ENCODE assay signal across 11 mouse cellular contexts in genomic region chr4:95487323-95487722, GRCm38 (mm10).
DNase-seq lines count a peak whose midpoint lies in the region; ATAC-seq lines count a peak whose summit lies in the region.
"Had no signal": no experiment of that assay in that cellular context is flagged by ENCODE, and none has a peak within 500 bp of the region (broad histone marks: within the 10 kb centered on the region; RNA-seq: fewer than 3 reads in every experiment).

No protein-coding gene starts in this region.

- ATAC-seq in granulocyte monocyte progenitor cell, adult 5-6 weeks (replicated peaks; ENCODE audit: poor library complexity, severe bottlenecking): no peak

- DNase-seq in cerebellum, postnatal 10 days: peak; percentile 43 to 64
- DNase-seq in cerebellum, postnatal 36 days: no peak
- DNase-seq in kidney, postnatal 36 days: peak; percentile 15 to 19
- DNase-seq in kidney, adult 11 months: no peak
- DNase-seq in thymus, postnatal 0 days (ENCODE audit: low spot score): peak; percentile 4
- DNase-seq in thymus, adult 18-20 months: no peak
- no peak for DNase-seq in left cerebral cortex, postnatal 36 days (ENCODE audit: low spot score in 2 of 2)
- DNase-seq: cerebellum, adult 11 months; heart, postnatal 14 days; right cerebral cortex, postnatal 14 days had no signal

- intact Hi-C loops in left cerebral cortex, postnatal 36 days (cut with DNase I): no loop called here

Comparison
In these comparisons a context has a peak if more than half of its experiments do, and no peak if none do; other contexts are left out.
1. DNase-seq: peak in cerebellum, postnatal 10 days (2 of 2), kidney, postnatal 36 days (2 of 2) and thymus, postnatal 0 days (single experiment); none in cerebellum, postnatal 36 days (0 of 2), kidney, adult 11 months (single experiment), thymus, adult 18-20 months (0 of 2) and left cerebral cortex, postnatal 36 days (0 of 2).